Mouse (Mus musculus) Muller cell, postnatal 12 days (primary cell): ENCODE results near the gene Pde4d.
A peak's percentile ranks its signal among the peaks of the same experiment; 100 is the strongest.

ENCODE experiments used
- DNase-seq: peaks from one replicate; pipeline ENCODE4 v3.0.0-alpha.2; 2015; ENCODE audit errors: inconsistent ontology term

Gene Pde4d

DNA sequence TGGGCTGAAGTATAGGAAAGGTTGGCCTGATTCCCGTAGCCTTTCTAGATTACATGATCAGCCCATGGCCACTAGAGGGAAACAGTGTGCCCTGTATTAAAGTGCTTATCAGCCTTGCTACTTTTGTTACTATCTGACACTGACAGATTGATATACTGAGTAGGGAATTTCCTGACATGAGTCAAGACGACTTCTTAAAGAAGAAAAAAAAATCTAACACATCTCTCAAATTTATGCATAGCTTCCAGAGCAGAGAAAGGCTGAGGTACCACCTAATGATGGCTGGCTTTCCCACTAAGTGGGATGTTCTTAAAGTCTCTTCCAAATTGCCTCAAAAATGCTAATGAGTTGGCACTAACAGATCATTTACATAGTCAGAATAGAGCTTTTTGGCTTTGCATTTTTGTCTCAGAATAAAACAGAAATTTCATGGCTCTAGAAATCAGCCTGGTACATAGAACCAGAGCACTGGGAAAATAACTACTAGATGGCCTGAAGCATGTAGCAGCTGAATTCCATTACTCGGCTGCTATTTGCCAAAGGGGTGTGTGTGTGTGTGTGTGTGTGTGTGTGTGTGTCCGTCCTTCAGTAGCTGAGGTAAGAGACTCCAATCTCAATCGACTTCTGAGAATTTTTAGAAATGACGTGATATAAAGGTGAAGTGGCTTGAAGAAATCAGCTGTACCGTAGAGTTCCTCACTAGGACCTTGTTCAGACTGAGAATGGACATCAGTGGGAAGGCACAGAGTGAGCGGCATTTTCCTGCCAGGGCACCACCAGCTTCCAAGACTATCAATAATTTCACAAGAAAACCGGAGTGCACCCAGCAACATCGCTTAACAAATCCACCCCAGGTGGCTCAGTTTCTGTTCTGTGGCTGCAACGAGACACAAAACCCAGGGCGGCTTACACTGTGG is 1108.9 kb downstream of the Pde4d start:
- DNase-seq: peak; percentile 23

DNA sequence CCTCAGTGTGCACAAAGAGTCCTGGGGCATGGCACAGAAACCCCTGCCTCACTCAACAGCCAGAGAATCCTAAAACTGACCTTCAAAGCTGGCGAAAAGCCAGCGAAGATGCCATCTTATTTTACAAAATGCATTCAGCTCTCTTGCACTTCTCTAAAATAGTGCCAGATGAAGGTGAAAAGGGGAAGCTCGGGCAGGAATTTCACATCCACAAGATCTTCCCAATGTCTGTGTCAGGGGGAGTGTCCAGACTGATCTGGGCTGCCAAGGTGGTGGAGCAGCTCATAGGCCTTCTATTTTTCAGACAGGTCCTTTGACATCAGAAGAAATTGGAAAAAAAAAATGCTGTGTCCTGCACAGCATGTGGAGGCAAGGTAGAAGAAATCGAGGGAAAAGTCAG is 1110.5 kb downstream of the Pde4d start:
- no peak for DNase-seq

DNA sequence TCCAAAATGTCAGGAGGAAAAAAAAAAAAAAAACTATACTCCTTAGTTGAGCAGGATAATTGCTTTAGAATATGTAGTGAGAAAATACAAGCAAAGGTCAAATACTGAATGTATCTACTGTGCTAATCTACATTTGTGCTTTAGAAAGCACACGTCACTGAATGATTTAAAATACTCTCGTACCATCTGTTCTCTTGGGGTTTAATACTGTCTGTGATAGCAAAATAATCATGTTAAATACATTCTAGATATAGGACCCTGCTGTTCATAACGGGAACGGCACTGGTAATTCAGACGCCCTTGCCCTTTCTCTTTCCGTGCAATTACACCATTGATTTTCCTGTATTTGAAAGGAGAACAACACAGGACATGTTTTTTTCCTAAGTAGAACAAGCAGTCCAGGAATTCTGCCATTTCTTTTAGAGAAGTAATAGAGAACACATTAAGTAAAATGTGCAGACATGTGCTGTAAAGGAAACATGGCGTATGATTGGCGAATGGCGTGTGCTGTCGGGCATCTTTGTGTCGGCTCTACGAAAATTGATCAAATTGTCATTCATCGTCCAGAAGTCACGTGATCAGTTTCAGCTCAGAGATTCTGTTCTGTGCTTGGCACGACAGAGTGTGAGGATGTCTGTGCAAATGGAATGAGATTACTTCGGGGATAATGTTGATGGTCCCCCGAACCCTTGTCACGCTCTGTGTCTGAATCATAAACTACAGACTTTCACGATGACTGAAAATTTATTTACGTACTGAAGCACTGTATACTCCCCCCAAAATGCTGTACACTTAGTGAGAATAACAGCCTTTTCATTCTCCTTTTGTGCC is 1119.1 kb downstream of the Pde4d start:
- DNase-seq: no peak

GRCm38 (mm10) chr13:109569491-109569890 is 1119.7 kb downstream of the Pde4d start:
- DNase-seq: no peak

- peak; percentile 36 for DNase-seq
These were observed 1127.0 kb downstream of the Pde4d start for GRCm38 (mm10) chr13:109576725-109577124.

DNA sequence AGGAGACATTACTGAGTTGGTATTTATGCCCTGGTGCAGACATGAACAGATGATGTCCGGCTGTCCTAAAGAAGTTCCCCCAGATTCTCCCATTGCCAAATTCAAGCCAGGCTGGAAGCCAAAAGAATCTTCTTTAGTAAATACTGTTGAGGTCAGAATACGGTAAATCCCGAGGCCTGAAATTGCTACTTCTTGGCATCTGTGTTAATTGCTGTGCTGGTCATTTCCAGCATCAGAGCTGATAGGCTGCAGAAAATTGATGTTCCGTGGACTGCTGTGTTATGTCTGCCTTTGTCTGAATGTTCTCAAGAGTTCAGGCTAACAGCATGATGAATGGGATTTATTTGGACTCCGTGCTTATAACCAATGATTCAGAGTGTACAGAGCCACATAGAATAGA is 1127.7 kb downstream of the Pde4d start:
- peak; percentile 71 for DNase-seq

GRCm38 (mm10) chr13:109577901-109578300 is 1128.2 kb downstream of the Pde4d start:
- peak; percentile 9 for DNase-seq

- DNase-seq: no peak
These were observed 1131.7 kb downstream of the Pde4d start for GRCm38 (mm10) chr13:109581284-109582070.

DNA sequence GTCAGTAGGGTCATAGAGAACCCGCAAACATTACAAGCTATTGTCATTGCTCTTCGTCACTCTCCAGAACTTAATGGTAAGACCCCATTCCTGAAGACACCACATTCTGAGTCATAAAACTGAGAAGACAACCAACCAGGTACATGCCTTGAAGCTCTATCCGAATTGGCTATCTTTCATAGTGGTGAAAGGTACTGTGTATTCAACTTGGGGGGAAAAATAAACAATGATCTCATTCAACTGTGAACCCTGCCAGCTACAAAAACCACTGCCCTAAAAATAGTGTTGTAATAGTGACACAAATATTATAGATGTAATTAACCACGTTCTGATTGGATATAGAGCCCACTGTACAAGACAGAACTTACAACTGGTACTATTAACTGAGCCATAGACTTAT is 1140.3 kb downstream of the Pde4d start:
- no peak for DNase-seq

DNA sequence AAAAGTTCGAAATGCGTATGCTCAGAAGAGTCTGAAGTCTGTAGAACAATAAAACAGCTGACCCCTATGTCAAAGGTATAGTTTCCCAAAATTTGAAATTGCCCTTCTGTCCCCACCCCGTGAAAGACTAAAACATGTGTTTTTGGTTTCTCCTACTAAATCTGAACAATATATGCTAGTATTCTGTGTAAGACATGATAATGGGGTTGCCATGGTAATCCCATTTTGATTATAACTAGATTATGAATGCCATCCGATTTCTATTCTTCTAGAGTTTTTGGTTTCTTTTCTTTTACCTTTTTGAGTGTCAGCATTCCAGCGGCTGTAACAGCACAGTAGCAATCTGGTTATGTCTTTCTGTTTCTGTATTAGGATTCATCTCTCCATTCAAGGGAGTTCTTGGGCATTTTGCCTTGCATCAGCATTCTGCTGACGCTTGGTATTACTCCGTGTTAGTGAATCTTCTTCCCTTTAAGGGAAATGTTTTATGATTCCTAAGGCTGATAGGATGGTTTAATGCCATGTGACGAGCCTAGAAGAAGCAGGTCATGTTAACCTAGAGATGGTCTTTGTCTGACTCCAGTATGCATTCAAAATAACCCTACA is 1142.5 kb downstream of the Pde4d start:
- no peak for DNase-seq

DNA sequence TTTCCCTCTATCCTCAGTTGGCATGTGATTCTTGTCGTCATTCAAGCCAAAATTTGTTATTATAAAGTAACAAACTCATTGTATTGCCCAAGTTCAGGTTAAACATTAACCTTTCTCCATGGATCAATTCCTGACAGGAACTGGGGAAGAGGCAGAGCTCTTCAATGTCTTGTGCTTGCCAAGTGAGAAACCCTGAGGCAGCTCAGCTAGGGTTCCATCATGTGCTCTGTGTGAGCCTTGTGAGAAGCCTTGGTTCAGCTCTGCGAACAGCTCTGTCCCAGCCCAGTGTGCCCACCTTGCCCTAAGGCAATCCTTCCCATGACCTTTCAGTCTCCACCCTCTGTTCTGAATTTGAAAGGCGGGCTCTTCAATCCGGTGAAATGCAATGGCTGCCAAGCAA is 1150.0 kb downstream of the Pde4d start:
- no peak for DNase-seq

GRCm38 (mm10) chr13:109604017-109604416 is 1154.3 kb downstream of the Pde4d start:
- no peak for DNase-seq

- no peak for DNase-seq
These were observed 1155.4 kb downstream of the Pde4d start for GRCm38 (mm10) chr13:109605140-109605539.

GRCm38 (mm10) chr13:109609106-109609804 is 1159.5 kb downstream of the Pde4d start:
- DNase-seq: peak; percentile 25

GRCm38 (mm10) chr13:109609805-109610187 is 1160.0 kb downstream of the Pde4d start:
- peak; percentile 45 for DNase-seq

GRCm38 (mm10) chr13:109610772-109611171 is 1161.0 kb downstream of the Pde4d start:
- no peak for DNase-seq

- no peak for DNase-seq
These were observed 1165.6 kb downstream of the Pde4d start for GRCm38 (mm10) chr13:109615213-109615784.

GRCm38 (mm10) chr13:109615785-109616281 is 1166.1 kb downstream of the Pde4d start:
- DNase-seq: peak; percentile 50

DNA sequence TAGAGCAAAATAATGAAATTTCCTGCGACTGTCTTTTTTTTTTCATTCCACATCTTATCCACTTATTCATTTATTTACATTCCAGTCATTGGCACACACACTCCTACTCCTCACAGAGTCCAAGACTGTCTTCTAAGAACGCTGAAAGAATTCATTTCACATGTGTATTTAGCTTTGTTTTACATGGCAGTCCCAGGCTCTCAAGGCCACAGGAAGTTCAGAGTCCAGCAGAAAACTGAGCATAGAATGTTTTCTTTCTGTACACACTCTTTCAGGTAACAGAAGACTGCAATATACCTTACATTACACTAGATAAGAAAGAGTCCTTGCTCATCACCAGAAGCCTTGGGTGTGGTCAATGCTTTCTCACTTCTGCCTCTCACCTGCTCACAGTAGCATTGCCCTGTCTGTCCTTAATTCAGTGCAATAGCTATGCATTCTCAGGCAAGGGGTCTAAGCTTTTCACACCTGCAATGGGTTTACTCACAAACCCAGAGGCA is 1169.5 kb downstream of the Pde4d start:
- no peak for DNase-seq

GRCm38 (mm10) chr13:109622207-109622606 is 1172.5 kb downstream of the Pde4d start:
- DNase-seq: no peak
